Mouse (Mus musculus) C2C12 (cell line): ENCODE results near the gene Paox.

Experiments
- CTCF ChIP-seq: IDR thresholded peaks from one replicate; pipeline ENCODE4 v1.5.1; 2011; ENCODE audit not compliant: control insufficient read depth, insufficient read depth, insufficient read length
- MYOD1 ChIP-seq: IDR thresholded peaks from one replicate; pipeline ENCODE4 v1.6.1; 2011; ENCODE audit warnings: low read depth; ENCODE audit not compliant: control insufficient read depth, insufficient read length

GRCm38 (mm10) chr7:140081408-140082241 is 34.0 kb upstream of the Paox start:
- TF ChIP-seq CTCF (no peak), MYOD1 (no peak)
